Mouse (Mus musculus) hindbrain, embryonic 14.5 days (tissue): ENCODE data around the gene Grm8. TPM values are rescaled to one million over a fixed set of nuclear protein-coding genes. Genes with fewer than 3 reads are reported as not detected.

Experiments
- ATAC-seq: fragments of 200-750 bp; cut with Nextera tagmentation; 2 replicates; pipeline ENCODE4 v1.8.0; 2017; ENCODE audit warnings: moderate number of reproducible peaks, mild to moderate bottlenecking, moderate TSS enrichment, moderate library complexity; ENCODE audit not compliant: low FRiP score
- DNase-seq: peaks from one replicate; pipeline ENCODE4 v3.0.0-alpha.2; 2015; ENCODE audit warnings: low spot score
- H3K27ac ChIP-seq: fragments of 300-500 bp; sonication (generic); 2 replicates; pipeline ENCODE4 v1.5.1; 2014; ENCODE audit warnings: mild to moderate bottlenecking, moderate library complexity
- H3K27me3 ChIP-seq: fragments of 300-500 bp; sonication (generic); 2 replicates; pipeline ENCODE4 v1.6.1; 2014; ENCODE audit warnings: mild to moderate bottlenecking, low read length, mixed read lengths; ENCODE audit not compliant: control insufficient read depth, insufficient read depth
- H3K36me3 ChIP-seq: fragments of 300-500 bp; sonication (generic); replicated peaks from 2 replicates; pipeline ENCODE4 v1.6.1; 2014; ENCODE audit not compliant: control insufficient read depth, insufficient read depth
- H3K4me1 ChIP-seq: fragments of 300-500 bp; sonication (generic); replicated peaks from 2 replicates; pipeline ENCODE4 v1.6.1; 2014; ENCODE audit warnings: antibody characterized with exemption, low read length, mixed read lengths; ENCODE audit not compliant: control insufficient read depth, insufficient read depth
- H3K4me2 ChIP-seq: fragments of 300-500 bp; sonication (generic); replicated peaks from 2 replicates; pipeline ENCODE4 v1.6.1; 2014; ENCODE audit warnings: mild to moderate bottlenecking, moderate library complexity
- H3K4me3 ChIP-seq: fragments of 300-500 bp; sonication (generic); replicated peaks from 2 replicates; pipeline ENCODE4 v1.5.1; 2014; ENCODE audit warnings: mild to moderate bottlenecking, low read length
- H3K9ac ChIP-seq: fragments of 300-500 bp; sonication (generic); 2 replicates; pipeline ENCODE4 v1.6.1; 2014
- H3K9me3 ChIP-seq: fragments of 300-500 bp; sonication (generic); 2 replicates; pipeline ENCODE4 v1.6.1; 2016; ENCODE audit warnings: low read length; ENCODE audit not compliant: control insufficient read depth
- WGBS: fragments of 180-500 bp; shearing (Covaris S2); extraction: QIAGEN DNeasy Blood & Tissue Kit; methylation state at CpG from one replicate; pipeline ENCODE4 v1.1.7; 2014; 5-methylcytosine and 5-hydroxymethylcytosine counted together
- polyA plus RNA-seq: library from polyadenylated mRNA; unstranded; fragments of >200 nt; fragmentation: Nextera tagmentation; extraction: Ambion mirVana; gene quantifications from 2 replicates; pipeline ENCODE4 v1.2.1, GENCODE M21; 2014

The Grm8 gene
- polyA plus RNA-seq: 11.7 and 11.8 TPM in 2 replicates

DNA sequence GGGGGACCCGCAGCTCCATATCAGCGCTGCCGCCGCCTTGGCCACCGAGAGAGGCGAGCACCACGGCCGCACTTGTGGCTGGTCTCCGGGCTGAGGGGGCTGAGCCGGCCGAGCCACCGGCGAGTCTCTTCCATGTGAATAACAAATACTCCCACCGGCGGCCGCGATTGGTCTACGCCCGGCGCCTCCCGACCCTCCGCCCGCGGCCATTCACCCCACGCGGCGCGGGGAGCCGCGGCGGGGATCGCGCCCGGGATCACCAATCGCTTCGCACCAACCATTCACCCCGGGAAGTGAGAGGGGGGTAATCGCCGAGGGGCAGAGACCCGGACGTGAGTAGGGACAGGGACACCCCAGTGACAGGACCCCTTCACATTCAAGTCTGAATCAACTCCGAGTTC lies at the start of gene Grm8:
TSS of gene Grm8 (minus strand) at position 178 of the 401 bp plus-strand sequence.
- H3K4me2 ChIP-seq: peak within 1 kb of the TSS; percentile 92
- WGBS: under 1% methylated on average over 42 of the region's 42 CpGs
- H3K27me3 ChIP-seq: peaks cover 26% of the 10 kb centered on the region
- no peaks in the 10 kb centered on the region for H3K36me3 ChIP-seq
- H3K4me3 ChIP-seq: peak within 1 kb of the TSS; percentile 48
- H3K27ac ChIP-seq: peak within 1 kb of the TSS; percentile 41; the same call in 1 of the 2 replicates
- peaks cover 14% of the 10 kb centered on the region; the same call in 1 of the 2 replicates for H3K4me1 ChIP-seq
- H3K9ac ChIP-seq: peak within 1 kb of the TSS; percentile 68
- DNase-seq: peak; percentile 30
- no peaks in the 10 kb centered on the region for H3K9me3 ChIP-seq
- ATAC-seq: peak; percentile 59

DNA sequence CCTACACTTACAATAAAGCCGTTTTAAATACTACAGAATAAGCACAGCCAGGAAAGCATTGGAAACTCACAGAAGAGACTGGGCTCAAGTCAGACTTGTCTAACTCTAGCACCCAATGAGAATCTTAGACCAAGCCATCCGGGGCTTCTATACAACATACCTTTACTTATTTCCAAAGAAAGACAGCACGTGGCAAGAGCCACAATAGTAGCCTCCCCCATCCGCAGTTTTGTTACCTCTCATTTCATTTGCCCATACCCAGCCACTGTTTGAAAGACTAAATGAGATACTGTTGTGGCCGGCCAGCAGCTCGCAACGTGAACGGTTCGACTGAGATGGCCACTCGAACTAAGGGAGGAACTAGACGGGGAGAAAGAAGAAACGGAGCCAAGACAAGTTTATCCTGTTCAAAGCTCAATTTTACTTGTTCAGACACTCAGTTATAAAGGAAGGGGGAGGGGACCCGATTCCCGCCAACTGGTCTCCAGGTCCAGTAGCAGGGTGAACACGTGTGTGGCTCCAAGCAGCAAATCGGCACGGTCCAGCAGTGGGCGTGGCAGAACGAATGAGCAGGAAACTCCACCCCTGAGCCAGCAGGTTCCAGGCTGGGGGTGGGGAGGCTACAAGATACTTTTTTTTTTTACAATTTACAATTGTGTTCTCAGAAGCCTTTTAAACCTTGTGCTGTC lies 35.0 kb upstream of the Grm8 start:
- no peak for DNase-seq
- H3K36me3 ChIP-seq: no peaks in the 10 kb centered on the region
- 84% methylated on average over 19 of the region's 19 CpGs for WGBS
- ATAC-seq: no peak
- H3K9me3 ChIP-seq: no peaks in the 10 kb centered on the region
- H3K4me2 ChIP-seq: no peak overlapping the region
- H3K27me3 ChIP-seq: no peaks in the 10 kb centered on the region
- no peak overlapping the region for H3K9ac ChIP-seq
- H3K4me3 ChIP-seq: no peak overlapping the region
- H3K4me1 ChIP-seq: no peaks in the 10 kb centered on the region
- no peak overlapping the region for H3K27ac ChIP-seq

DNA sequence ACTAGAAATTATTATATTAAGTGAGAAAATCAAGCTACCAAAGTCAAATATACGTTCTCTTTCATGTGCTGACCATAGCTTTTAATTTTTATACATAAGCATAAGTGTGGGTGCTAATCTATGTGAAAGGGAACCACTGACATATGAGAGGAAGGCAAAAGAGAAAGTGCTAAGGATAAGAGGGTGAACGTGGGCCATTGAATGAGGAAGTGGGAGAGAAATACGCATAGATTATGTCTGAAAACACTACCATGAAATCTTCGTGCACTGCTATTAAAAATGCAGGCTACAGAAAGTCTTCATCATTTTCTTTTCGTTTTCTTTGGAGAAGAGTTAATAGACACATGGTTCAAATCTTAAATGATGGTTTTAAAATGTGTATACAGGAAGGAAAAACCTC lies 25.4 kb upstream of the Grm8 start:
- WGBS: 81% methylated on average over 5 of the region's 5 CpGs
- no peaks in the 10 kb centered on the region for H3K36me3 ChIP-seq
- ATAC-seq: no peak

DNA sequence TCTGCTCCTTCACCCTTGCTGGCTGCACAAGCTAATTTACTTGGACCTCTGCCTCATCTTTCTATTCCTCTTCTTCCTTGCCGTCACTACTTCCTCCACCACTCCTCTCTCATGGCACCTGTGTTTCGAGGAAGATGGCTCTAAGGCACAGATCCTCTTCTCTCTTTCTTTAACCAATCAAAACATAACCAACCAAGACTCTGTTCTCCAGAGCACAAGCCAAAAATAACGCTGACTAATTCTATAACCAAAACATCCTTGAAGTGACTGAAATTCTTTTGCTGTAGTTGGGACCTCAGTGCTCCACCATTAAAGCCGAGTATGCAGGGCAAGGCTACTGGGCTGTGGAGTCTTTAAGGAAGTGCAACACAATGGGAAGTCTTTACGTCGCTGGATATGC lies 11.5 kb upstream of the Grm8 start:
- Histone ChIP-seq H3K4me2 (no peak overlapping the region), H3K4me3 (no peak overlapping the region), H3K36me3 (no peaks in the 10 kb centered on the region), H3K4me1 (no peaks in the 10 kb centered on the region), H3K27ac (no peak overlapping the region), H3K27me3 (no peaks in the 10 kb centered on the region), H3K9ac (no peak overlapping the region), H3K9me3 (no peaks in the 10 kb centered on the region)
- DNase-seq (no peak), ATAC-seq (no peak)
- 82% methylated on average over 6 of the region's 6 CpGs for WGBS

More for the DNA sequence above, 25.4 kb upstream of the Grm8 start:
- Histone ChIP-seq H3K27me3 (no peaks in the 10 kb centered on the region), H3K4me1 (no peaks in the 10 kb centered on the region), H3K9ac (no peak overlapping the region), H3K9me3 (no peaks in the 10 kb centered on the region), H3K4me2 (no peak overlapping the region), H3K27ac (no peak overlapping the region), H3K4me3 (no peak overlapping the region)
- DNase-seq: no peak

DNA sequence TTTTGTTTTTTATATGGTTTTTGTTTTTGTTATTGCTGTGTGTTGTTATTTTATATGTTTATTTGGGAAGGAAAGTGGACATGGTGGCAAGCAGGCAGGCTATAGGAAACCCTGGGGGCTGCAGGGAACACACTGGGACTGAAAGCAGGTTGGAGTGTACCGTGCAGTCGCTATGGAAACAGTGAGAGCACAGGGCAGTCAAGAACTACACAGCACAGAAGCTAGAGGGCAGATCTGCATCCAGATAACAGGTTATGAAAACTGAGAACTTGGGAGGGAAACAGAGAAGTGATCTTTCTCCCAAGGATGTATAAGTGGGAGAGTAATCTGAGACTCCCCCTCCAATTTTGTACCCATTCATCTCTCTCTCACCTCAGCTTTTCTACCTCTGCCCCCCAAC lies 7.4 kb upstream of the Grm8 start:
- Histone ChIP-seq H3K4me3 (no peak overlapping the region), H3K9me3 (no peaks in the 10 kb centered on the region), H3K27ac (no peak overlapping the region), H3K9ac (no peak overlapping the region), H3K4me1 (no peaks in the 10 kb centered on the region), H3K27me3 (no peaks in the 10 kb centered on the region), H3K4me2 (no peak overlapping the region), H3K36me3 (no peaks in the 10 kb centered on the region)
- ATAC-seq: peak; percentile 60; the same call in 1 of the 2 replicates
- WGBS: 18% methylated on average over 2 of the region's 2 CpGs
- no peak for DNase-seq

DNA sequence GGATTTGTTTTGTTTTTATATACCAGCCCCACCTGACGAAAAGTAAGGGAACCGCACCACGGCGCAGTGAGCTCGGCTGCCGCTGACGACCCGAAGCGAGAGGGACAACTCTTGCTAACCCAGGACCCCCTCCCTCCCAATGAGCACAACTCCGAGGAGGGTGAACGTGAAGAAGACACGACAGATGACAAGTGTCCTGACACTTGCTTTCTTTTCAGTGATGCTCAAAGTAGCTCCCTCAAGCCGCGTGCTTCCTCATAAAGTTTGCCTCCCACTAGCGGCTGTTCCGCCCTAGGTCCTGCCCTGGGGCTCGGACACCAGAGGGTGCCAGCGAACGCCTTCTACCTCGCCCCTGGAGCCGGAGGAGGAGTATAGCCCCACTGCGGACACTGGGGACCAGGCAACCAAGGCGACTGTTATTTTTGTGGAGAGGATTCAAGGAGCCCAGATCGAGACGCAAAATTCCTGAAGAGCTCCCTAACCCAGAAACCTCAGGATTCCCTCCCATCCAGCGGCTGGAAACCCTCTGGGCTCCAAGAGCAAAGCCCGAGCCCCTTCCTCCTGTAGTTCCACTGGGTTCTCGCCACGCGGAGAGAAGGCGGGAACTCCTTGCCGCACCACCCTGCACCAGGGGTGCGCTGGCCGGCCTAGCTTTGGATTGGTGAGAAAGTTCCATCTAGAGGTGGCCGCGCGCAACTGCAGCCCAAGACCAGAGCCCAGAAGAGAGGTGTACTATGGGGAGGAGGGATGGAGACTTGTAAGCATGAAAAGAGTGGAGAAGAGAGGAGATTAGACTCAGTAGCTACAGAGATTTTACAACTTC lies 644 bp upstream of the Grm8 start:
- Histone ChIP-seq H3K27ac (no peak overlapping the region), H3K36me3 (no peaks in the 10 kb centered on the region), H3K27me3 (peaks cover 26% of the 10 kb centered on the region), H3K4me1 (peaks cover 14% of the 10 kb centered on the region; the same call in 1 of the 2 replicates), H3K9me3 (no peaks in the 10 kb centered on the region), H3K4me2 (peak overlapping the region; percentile 92), H3K4me3 (peak overlapping the region; percentile 48), H3K9ac (peak overlapping the region; percentile 68; the same call in 1 of the 2 replicates)
- ATAC-seq (peak; percentile 91), DNase-seq (peak; percentile 83)
- under 1% methylated on average over 37 of the region's 37 CpGs for WGBS

DNA sequence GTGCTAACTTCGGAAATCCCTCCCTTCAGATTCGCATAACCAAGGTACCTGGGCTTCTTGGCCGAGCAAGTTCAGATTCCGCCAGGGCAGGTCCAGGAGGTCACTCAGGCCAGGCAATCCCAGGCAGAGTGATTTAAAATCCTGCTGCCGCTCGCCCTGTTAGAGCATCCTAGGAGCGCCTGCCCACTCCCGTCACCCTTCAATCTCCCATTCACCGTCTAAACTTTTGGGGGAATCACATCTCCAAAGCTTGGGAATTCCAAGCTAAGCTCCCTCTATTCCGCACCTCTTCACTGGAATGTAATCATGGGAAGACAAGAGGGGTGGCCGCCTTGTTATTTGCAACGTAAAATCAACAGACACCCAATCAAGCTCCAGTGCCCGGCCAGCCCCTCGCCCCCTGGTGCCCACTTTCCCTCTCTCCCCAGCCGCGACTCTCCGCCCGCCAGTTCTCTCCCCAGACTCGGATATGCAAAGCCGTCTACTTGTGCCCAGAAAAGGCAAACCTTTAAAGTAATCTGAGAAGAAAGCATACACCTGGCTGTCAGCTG lies 652 bp downstream of the Grm8 start:
- Histone ChIP-seq H3K4me3 (peak overlapping the region; percentile 48), H3K4me1 (peaks cover 14% of the 10 kb centered on the region; the same call in 1 of the 2 replicates), H3K27me3 (peaks cover 26% of the 10 kb centered on the region), H3K9me3 (no peaks in the 10 kb centered on the region), H3K4me2 (peak overlapping the region; percentile 92), H3K36me3 (no peaks in the 10 kb centered on the region), H3K9ac (peak overlapping the region; percentile 68), H3K27ac (no peak overlapping the region)
- ATAC-seq (no peak), DNase-seq (peak; percentile 27)
- WGBS: under 1% methylated on average over 20 of the region's 20 CpGs

DNA sequence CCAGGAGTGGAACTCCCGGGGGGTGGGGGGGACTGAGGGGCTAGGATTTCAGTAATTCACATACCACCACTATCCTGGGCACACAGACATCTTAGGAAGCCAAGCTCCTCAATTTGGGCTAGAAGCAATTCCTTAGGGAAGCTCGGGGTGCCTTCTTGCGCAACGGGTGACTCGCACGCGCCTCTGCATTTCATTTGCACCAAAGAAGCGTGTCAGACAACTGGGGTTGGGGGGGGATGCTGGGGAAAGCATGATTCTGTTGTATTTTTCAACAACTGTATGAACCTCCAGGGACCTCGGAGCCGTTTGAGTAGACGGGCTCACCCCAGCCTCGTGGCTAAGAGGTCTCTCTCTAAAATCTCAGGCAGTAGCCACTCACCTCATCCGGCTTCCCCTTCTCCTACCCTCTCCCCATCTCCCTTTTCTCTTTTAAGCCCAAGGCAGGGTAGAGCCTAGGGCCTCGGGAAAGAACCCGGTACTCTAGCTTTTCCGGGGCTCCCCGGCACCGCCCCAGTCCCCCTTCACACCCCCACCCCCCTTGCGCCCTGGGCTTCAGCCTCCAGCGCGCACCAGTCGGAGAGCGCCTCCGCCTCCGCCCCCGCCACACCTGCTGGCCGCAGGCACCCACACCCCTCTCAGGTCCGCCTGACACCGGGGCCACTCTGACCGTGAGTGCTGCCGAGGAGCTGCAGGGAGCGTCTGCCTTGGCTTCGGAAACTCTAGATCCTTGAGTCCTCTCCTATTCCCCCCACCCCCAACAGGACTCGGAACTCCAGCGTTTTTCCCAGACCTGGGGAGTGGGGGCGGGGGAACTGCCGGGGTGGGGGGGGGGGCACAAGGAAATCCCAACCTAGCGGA lies 1.5 kb downstream of the Grm8 start:
- Histone ChIP-seq H3K27me3 (peaks cover 26% of the 10 kb centered on the region), H3K27ac (peak overlapping the region; percentile 22; the same call in 1 of the 2 replicates), H3K9ac (peak overlapping the region; percentile 68), H3K9me3 (no peaks in the 10 kb centered on the region), H3K4me1 (peaks cover 14% of the 10 kb centered on the region; the same call in 1 of the 2 replicates), H3K4me3 (peak overlapping the region; percentile 48), H3K36me3 (no peaks in the 10 kb centered on the region), H3K4me2 (peak overlapping the region; percentile 92)
- WGBS: under 1% methylated on average over 36 of the region's 38 CpGs
- ATAC-seq (no peak; the same call in 1 of the 2 replicates), DNase-seq (peak; percentile 30)
